Mouse (Mus musculus) WW6 (cell line): ENCODE measurements at regions not wholly inside any gene's neighbourhood (a gene's known extent, or its start where the extent isn't known, plus 50 kb on each side); places are given as distances from the start of the nearest gene placed in this dataset.

Source experiments
- DNase-seq: peaks from one replicate; pipeline ENCODE4 v3.0.0-alpha.2; 2013; ENCODE audit warnings: low read depth, low spot score

GRCm38 (mm10) chr10:126815730-126816129 lies 85.4 kb downstream of the Atp23 start:
- no peak for DNase-seq

GRCm38 (mm10) chr10:126814968-126815367 lies 86.2 kb downstream of the Atp23 start:
- DNase-seq, result no peak

GRCm38 (mm10) chr10:126813051-126813593 lies 88.0 kb downstream of the Atp23 start:
- no peak for DNase-seq

GRCm38 (mm10) chr10:126812243-126812755 lies 88.9 kb downstream of the Atp23 start:
- DNase-seq, result no peak

GRCm38 (mm10) chr10:126810346-126811095 lies 90.6 kb downstream of the Atp23 start:
- DNase-seq, result no peak

GRCm38 (mm10) chr10:126809587-126809986 lies 91.6 kb downstream of the Atp23 start:
- no peak for DNase-seq

GRCm38 (mm10) chr10:126806881-126807280 lies 94.3 kb downstream of the Atp23 start:
- DNase-seq, result no peak

GRCm38 (mm10) chr10:126802732-126803131 lies 98.4 kb downstream of the Atp23 start:
- DNase-seq, result no peak

- no peak for DNase-seq
Measured at GRCm38 (mm10) chr10:126799393-126799792, 101.8 kb downstream of the Atp23 start.

GRCm38 (mm10) chr10:126793136-126793535 lies 108.0 kb downstream of the Atp23 start:
- DNase-seq, result no peak

- DNase-seq, result no peak
Measured at GRCm38 (mm10) chr10:126792371-126792835, 108.8 kb downstream of the Atp23 start.

GRCm38 (mm10) chr10:126788277-126788676 lies 112.9 kb downstream of the Atp23 start:
- DNase-seq, result no peak

GRCm38 (mm10) chr10:126783161-126783560 lies 118.0 kb downstream of the Atp23 start:
- no peak for DNase-seq

GRCm38 (mm10) chr10:126776603-126777002 lies 124.6 kb downstream of the Atp23 start:
- DNase-seq, result no peak

- DNase-seq, result no peak
Measured at GRCm38 (mm10) chr10:126775946-126776345, 125.2 kb downstream of the Atp23 start.

GRCm38 (mm10) chr10:126770446-126771020 lies 130.6 kb downstream of the Atp23 start:
- DNase-seq, result no peak

GRCm38 (mm10) chr10:126765648-126766047 lies 135.5 kb downstream of the Atp23 start:
- DNase-seq, result no peak

GRCm38 (mm10) chr10:126764740-126765139 lies 136.4 kb downstream of the Atp23 start:
- DNase-seq, result no peak

GRCm38 (mm10) chr10:126763976-126764375 lies 137.2 kb downstream of the Atp23 start:
- DNase-seq, result no peak

GRCm38 (mm10) chr10:126758682-126759081 lies 142.5 kb downstream of the Atp23 start:
- DNase-seq, result no peak

GRCm38 (mm10) chr10:126753201-126753600 lies 148.0 kb downstream of the Atp23 start:
- no peak for DNase-seq

GRCm38 (mm10) chr10:126752699-126753098 lies 148.5 kb downstream of the Atp23 start:
- no peak for DNase-seq
